Mouse (Mus musculus) ES-Bruce4 (cell line): ENCODE results near the gene Ucp2.

ENCODE experiments used
- CTCF ChIP-seq: IDR thresholded peaks from one replicate; pipeline ENCODE4 v1.8.1; 2011; ENCODE audit warnings: low read depth, low read length
- EP300 ChIP-seq: IDR thresholded peaks from 2 replicates; pipeline ENCODE4 v1.6.1; 2011; ENCODE audit warnings: low read depth, low read length; ENCODE audit not compliant: insufficient read depth
- POLR2A ChIP-seq: IDR thresholded peaks from one replicate; pipeline ENCODE4 v1.8.1; 2011; ENCODE audit warnings: low read length; ENCODE audit not compliant: insufficient read depth

DNA sequence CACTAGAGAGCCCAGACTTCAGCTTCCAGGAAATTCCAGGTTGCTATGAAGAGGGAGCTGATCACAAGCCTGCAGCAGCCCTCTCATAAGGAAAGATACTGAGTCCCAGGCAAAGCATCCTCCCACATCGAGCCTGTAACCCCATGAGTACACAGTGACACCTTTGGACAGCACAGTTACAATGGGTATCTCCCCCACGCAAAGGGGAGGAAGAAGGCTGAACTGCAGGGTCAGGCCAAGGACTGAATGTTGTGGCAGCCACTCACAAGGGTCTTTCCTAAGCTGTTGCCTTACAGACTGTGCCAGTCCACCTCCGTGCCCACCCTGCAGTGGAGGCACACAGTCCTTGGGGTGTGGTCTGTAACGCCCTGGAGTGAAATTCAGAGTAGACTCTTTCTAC lies 13.4 kb downstream of the Ucp2 start:
- TF ChIP-seq CTCF = no peak
- TF ChIP-seq POLR2A = no peak
- TF ChIP-seq EP300 = no peak
